Mouse (Mus musculus) forebrain, embryonic 15.5 days (tissue): ENCODE results near the gene Brox. TPM values are rescaled to one million over a fixed set of nuclear protein-coding genes. Genes with fewer than 3 reads are reported as not detected.
A peak's percentile ranks its signal among the peaks of the same experiment; 100 is the strongest.
"Not testable (repeated sequence)": the region's sequence is repeated elsewhere in the genome, so short reads cannot be mapped to it uniquely, and the experiment has no call there.

Experiments used
- ATAC-seq: fragments of 200-750 bp; cut with Nextera tagmentation; replicated peaks from 2 replicates; pipeline ENCODE4 v1.8.0; 2017; ENCODE audit warnings: mild to moderate bottlenecking, moderate TSS enrichment, moderate library complexity
- H3K27ac ChIP-seq: fragments of 300-500 bp; sonication (generic); replicated peaks from 2 replicates; pipeline ENCODE4 v1.5.1; 2015; ENCODE audit warnings: mild to moderate bottlenecking, inconsistent platforms
- H3K27me3 ChIP-seq: fragments of 300-500 bp; sonication (generic); 2 replicates; pipeline ENCODE4 v1.6.1; 2015; ENCODE audit warnings: inconsistent platforms
- H3K36me3 ChIP-seq: fragments of 300-500 bp; sonication (generic); 2 replicates; pipeline ENCODE4 v1.6.1; 2015; ENCODE audit warnings: mild to moderate bottlenecking, inconsistent platforms
- H3K4me1 ChIP-seq: fragments of 300-500 bp; sonication (generic); 2 replicates; pipeline ENCODE4 v1.6.1; 2015; ENCODE audit warnings: inconsistent platforms
- H3K4me2 ChIP-seq: fragments of 300-500 bp; sonication (generic); replicated peaks from 2 replicates; pipeline ENCODE4 v1.6.1; 2015; ENCODE audit warnings: mild to moderate bottlenecking, inconsistent platforms
- H3K4me3 ChIP-seq: fragments of 300-500 bp; sonication (generic); 2 replicates; pipeline ENCODE4 v1.5.1; 2015; ENCODE audit warnings: mild to moderate bottlenecking, inconsistent platforms
- H3K9ac ChIP-seq: fragments of 300-500 bp; sonication (generic); replicated peaks from 2 replicates; pipeline ENCODE4 v1.6.1; 2015; ENCODE audit warnings: mild to moderate bottlenecking, inconsistent platforms
- H3K9me3 ChIP-seq: fragments of 300-500 bp; sonication (generic); 2 replicates; pipeline ENCODE4 v1.6.1; 2016; ENCODE audit warnings: inconsistent platforms
- WGBS: fragments of 180-500 bp; shearing (Covaris S2); methylation state at CpG from one replicate; pipeline ENCODE4 v1.1.7; 2015; ENCODE audit warnings: mixed read lengths; 5-methylcytosine and 5-hydroxymethylcytosine counted together
- polyA plus RNA-seq: library from polyadenylated mRNA; unstranded; fragments of >200 nt; fragmentation: Nextera tagmentation; extraction: Ambion mirVana; gene quantifications from 2 replicates; pipeline ENCODE4 v1.2.1, GENCODE M21; 2015

Gene Brox
- polyA plus RNA-seq = 102 and 106 TPM in 2 replicates

- Histone ChIP-seq H3K4me1 (no peaks in the 10 kb centered on the region), H3K27me3 (no peaks in the 10 kb centered on the region), H3K4me2 (peak within 1 kb of the TSS; percentile 49), H3K27ac (peak within 1 kb of the TSS; percentile 80), H3K4me3 (peak within 1 kb of the TSS; percentile 49), H3K36me3 (peaks cover 18% of the 10 kb centered on the region), H3K9me3 (no peaks in the 10 kb centered on the region), H3K9ac (peak within 1 kb of the TSS; percentile 58)
- WGBS = under 1% methylated on average over 39 of the region's 39 CpGs
- peak; percentile 95 for ATAC-seq
These were observed at the start of gene Brox for GRCm38 (mm10) chr1:183296877-183297383. TSS of gene Brox (minus strand) at chr1:183297269.

- Histone ChIP-seq H3K4me1 (peaks cover 20% of the 10 kb centered on the region), H3K4me3 (peak overlapping the region; percentile 95), H3K4me2 (peak overlapping the region; percentile 82), H3K27ac (peak overlapping the region; percentile 87), H3K9ac (peak overlapping the region; percentile 78), H3K36me3 (peaks cover 28% of the 10 kb centered on the region), H3K9me3 (no peaks in the 10 kb centered on the region), H3K27me3 (no peaks in the 10 kb centered on the region)
- WGBS = 9% methylated on average over 10 of the region's 10 CpGs
- peak; percentile 38; the same call in 1 of the 2 replicates for ATAC-seq
These were observed 48.7 kb upstream of the Brox start for GRCm38 (mm10) chr1:183345817-183346195.

- H3K27me3 ChIP-seq = no peaks in the 10 kb centered on the region
- peak overlapping the region; percentile 82 for H3K4me2 ChIP-seq
- H3K4me1 ChIP-seq = peaks cover 20% of the 10 kb centered on the region
- peaks cover 29% of the 10 kb centered on the region for H3K36me3 ChIP-seq
- ATAC-seq = peak; percentile 99
- no peaks in the 10 kb centered on the region for H3K9me3 ChIP-seq
- under 1% methylated on average over 72 of the region's 72 CpGs for WGBS
- H3K9ac ChIP-seq = peak overlapping the region; percentile 78
- peak overlapping the region; percentile 87 for H3K27ac ChIP-seq
- peak overlapping the region; percentile 95 for H3K4me3 ChIP-seq
These were observed 48.1 kb upstream of the Brox start for GRCm38 (mm10) chr1:183344886-183345816.

- not testable (repeated sequence) for H3K4me2 ChIP-seq, H3K9me3 ChIP-seq
These were observed 45.8 kb upstream of the Brox start for GRCm38 (mm10) chr1:183342902-183343301.

GRCm38 (mm10) chr1:183327171-183327570 is 30.1 kb upstream of the Brox start:
- peaks cover 78% of the 10 kb centered on the region for H3K36me3 ChIP-seq
- H3K27ac ChIP-seq = no peak overlapping the region
- H3K4me3 ChIP-seq = no peak overlapping the region
- no peaks in the 10 kb centered on the region for H3K9me3 ChIP-seq
- no peaks in the 10 kb centered on the region for H3K27me3 ChIP-seq
- WGBS = 94% methylated on average over 8 of the region's 8 CpGs
- no peak overlapping the region for H3K9ac ChIP-seq
- no peak overlapping the region for H3K4me2 ChIP-seq
- ATAC-seq = no peak
- no peaks in the 10 kb centered on the region for H3K4me1 ChIP-seq

More at GRCm38 (mm10) chr1:183342902-183343301, 45.8 kb upstream of the Brox start:
- WGBS = 100% methylated on average over 1 of the region's 1 CpGs
- H3K27ac ChIP-seq, H3K4me3 ChIP-seq, H3K9ac ChIP-seq, ATAC-seq, H3K27me3 ChIP-seq: not testable (repeated sequence)
- Histone ChIP-seq H3K36me3 (peaks cover 41% of the 10 kb centered on the region), H3K4me1 (peaks cover 20% of the 10 kb centered on the region)

GRCm38 (mm10) chr1:183324433-183324832 is 27.4 kb upstream of the Brox start:
- Histone ChIP-seq H3K4me3 (no peak overlapping the region), H3K9me3 (no peaks in the 10 kb centered on the region), H3K27ac (no peak overlapping the region), H3K4me1 (no peaks in the 10 kb centered on the region), H3K36me3 (peaks cover 70% of the 10 kb centered on the region), H3K4me2 (no peak overlapping the region), H3K9ac (no peak overlapping the region), H3K27me3 (no peaks in the 10 kb centered on the region)
- 98% methylated on average over 6 of the region's 6 CpGs for WGBS
- no peak for ATAC-seq

DNA sequence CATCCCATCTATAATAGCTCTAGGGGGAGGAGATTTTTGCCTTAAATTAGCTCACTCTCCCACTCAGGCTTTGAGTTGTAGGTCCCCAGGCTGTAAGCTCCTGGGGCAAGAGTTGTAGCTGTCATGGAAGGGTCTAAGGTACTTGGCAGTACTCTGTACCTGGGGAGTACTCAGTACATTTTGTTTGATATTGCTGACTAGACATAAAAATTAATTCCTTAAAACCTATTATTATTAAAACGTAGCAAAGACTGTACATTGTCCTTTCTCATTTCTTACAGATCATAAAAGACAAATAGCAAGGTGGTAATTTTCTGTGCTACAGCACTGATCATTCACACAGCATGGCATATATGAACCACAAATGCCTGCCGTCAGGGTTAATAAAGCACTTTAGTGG is 26.9 kb upstream of the Brox start:
- Histone ChIP-seq H3K27me3 (no peaks in the 10 kb centered on the region), H3K27ac (no peak overlapping the region), H3K4me3 (no peak overlapping the region), H3K36me3 (peaks cover 70% of the 10 kb centered on the region), H3K4me2 (no peak overlapping the region), H3K4me1 (no peaks in the 10 kb centered on the region), H3K9ac (no peak overlapping the region), H3K9me3 (no peaks in the 10 kb centered on the region)
- ATAC-seq = no peak
- WGBS = 93% methylated on average over 2 of the region's 2 CpGs

- H3K9ac ChIP-seq, H3K4me3 ChIP-seq, H3K4me1 ChIP-seq, H3K4me2 ChIP-seq, H3K9me3 ChIP-seq, H3K27me3 ChIP-seq, ATAC-seq, H3K27ac ChIP-seq: not testable (repeated sequence)
- H3K36me3 ChIP-seq = peaks cover 67% of the 10 kb centered on the region
- 93% methylated on average over 5 of the region's 5 CpGs for WGBS
These were observed 25.4 kb upstream of the Brox start for GRCm38 (mm10) chr1:183322496-183322895.

DNA sequence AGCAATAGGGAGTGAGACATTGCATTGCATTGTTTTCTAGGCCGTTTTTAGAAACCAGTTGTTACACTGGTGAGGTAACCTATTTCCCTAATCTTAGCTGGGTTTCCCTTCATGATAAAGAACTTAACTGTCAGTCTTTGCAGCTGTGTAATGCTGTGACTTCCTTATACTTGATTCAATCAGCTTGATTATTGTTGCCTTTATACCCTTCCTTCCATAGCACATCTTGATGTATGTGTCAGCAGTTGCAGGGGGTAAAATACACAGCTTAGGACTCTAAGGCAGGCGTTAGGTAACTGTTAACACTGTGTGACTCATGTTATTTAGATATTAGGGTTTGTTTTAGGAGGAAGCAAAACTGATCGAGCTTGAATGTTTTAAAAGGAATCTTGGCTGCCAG is 23.6 kb upstream of the Brox start:
- Histone ChIP-seq H3K9me3 (no peaks in the 10 kb centered on the region), H3K27me3 (no peaks in the 10 kb centered on the region), H3K9ac (no peak overlapping the region), H3K27ac (no peak overlapping the region), H3K4me1 (no peaks in the 10 kb centered on the region), H3K4me2 (no peak overlapping the region), H3K36me3 (peaks cover 61% of the 10 kb centered on the region), H3K4me3 (no peak overlapping the region)
- no peak for ATAC-seq
- WGBS = 85% methylated on average over 3 of the region's 3 CpGs

DNA sequence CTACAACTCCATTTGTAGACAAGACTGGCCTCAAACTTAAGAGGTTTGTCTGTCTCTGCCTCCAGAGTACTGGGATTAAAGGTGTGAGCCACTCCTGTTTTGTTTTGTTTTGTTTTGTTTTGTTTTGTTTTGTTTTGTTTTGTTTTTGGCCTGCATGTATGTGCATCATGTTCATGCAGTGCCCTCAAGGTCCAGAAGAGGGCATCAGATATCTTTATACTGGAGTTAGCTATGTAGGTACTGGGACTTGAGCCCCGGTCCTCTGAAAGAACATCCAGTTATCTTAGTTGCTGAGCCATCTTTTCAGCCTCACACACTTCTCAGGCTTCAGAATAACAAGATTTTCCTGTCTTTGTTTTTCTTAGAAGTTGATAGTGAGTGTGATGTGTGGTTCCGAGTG is 18.7 kb upstream of the Brox start:
- Histone ChIP-seq H3K36me3 (peaks cover 62% of the 10 kb centered on the region), H3K4me3 (no peak overlapping the region), H3K9ac (no peak overlapping the region), H3K4me2 (no peak overlapping the region), H3K27ac (no peak overlapping the region), H3K4me1 (no peaks in the 10 kb centered on the region), H3K9me3 (no peaks in the 10 kb centered on the region), H3K27me3 (no peaks in the 10 kb centered on the region)
- no peak for ATAC-seq
- WGBS = 95% methylated on average over 2 of the region's 2 CpGs

- WGBS = 96% methylated on average over 2 of the region's 2 CpGs
- ATAC-seq = no peak
These were observed 15.0 kb upstream of the Brox start for GRCm38 (mm10) chr1:183312076-183312475.

DNA sequence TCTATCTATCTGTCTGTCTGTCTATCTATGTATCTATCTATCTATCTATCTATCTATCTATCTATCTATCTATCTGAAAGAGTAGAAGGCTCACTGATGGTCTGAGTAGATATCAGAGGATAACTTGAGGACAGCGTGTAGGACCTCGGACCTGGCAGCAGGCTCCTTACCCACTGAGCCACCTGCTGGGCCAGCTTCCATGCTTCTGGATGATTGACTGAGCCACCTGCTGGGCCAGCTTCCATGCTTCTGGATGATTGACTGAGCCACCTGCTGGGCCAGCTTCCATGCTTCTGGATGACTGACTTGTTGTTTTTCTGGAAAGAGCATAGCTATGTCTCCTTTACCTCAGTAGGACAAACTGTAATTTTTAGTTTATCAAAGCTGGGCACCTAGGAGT is 12.5 kb upstream of the Brox start:
- not testable (repeated sequence) for ATAC-seq, H3K27ac ChIP-seq, H3K4me1 ChIP-seq, H3K9me3 ChIP-seq, H3K4me3 ChIP-seq, H3K4me2 ChIP-seq, H3K9ac ChIP-seq, H3K27me3 ChIP-seq
- peaks cover 24% of the 10 kb centered on the region for H3K36me3 ChIP-seq
- 60% methylated on average over 2 of the region's 2 CpGs for WGBS

More at GRCm38 (mm10) chr1:183312076-183312475, 15.0 kb upstream of the Brox start:
- Histone ChIP-seq H3K9ac (no peak overlapping the region), H3K4me2 (no peak overlapping the region), H3K9me3 (no peaks in the 10 kb centered on the region), H3K27ac (no peak overlapping the region), H3K4me1 (no peaks in the 10 kb centered on the region), H3K36me3 (peaks cover 39% of the 10 kb centered on the region), H3K27me3 (no peaks in the 10 kb centered on the region), H3K4me3 (no peak overlapping the region)
